Comparison of ENCODE assay signal across 22 mouse cellular contexts in genomic region chr2:93754366-93754765, GRCm38 (mm10).
DNase-seq lines count a peak whose midpoint lies in the region; ATAC-seq and TF ChIP-seq lines count a peak whose summit lies in the region.
"Had no signal": no experiment of that assay in that cellular context is flagged by ENCODE, and none has a peak within 500 bp of the region (broad histone marks: within the 10 kb centered on the region; RNA-seq: fewer than 3 reads in every experiment).

No protein-coding gene starts in this region.

- DNase-seq in heart, embryonic 10.5 days (ENCODE audit: low spot score), result no peak
- no peak for DNase-seq in heart, adult 9 months (ENCODE audit: low spot score in 2 of 2)
- DNase-seq in brain, adult 2 months (ENCODE audit: low read depth, low spot score), result peak; percentile 90
- DNase-seq in cerebellum, adult 2 months, result peak; percentile 72 to 85
- peak; percentile 33 to 66 for DNase-seq in cerebellum, postnatal 14 days
- DNase-seq in forebrain, embryonic 14.5 days (ENCODE audit: low spot score), result no peak
- DNase-seq in gastrocnemius, postnatal 10 days, result no peak
- DNase-seq in urinary bladder, postnatal 10 days (ENCODE audit: low spot score), result no peak
- DNase-seq: adrenal gland, adult 8-10 months; gastrocnemius, postnatal 25 days; heart, adult 18-20 months; heart, postnatal 4 days; kidney, postnatal 14 days; layer of hippocampus, adult 9-11 months had no signal

- H3K9ac ChIP-seq in forebrain, embryonic 14.5 days (ENCODE audit: low read length), result no peak overlapping the region
- H3K9ac ChIP-seq: forebrain, embryonic 13.5 days; hindbrain, embryonic 13.5 days; limb, embryonic 12.5 days; lung, embryonic 15.5 days; midbrain, embryonic 15.5 days had no signal

- TF ChIP-seq POLR2A in cerebellum, adult 2 months (IDR thresholded peaks at IDR 0.05; ENCODE audit: borderline replicate concordance, insufficient read depth, low read length), result no peak

- 0 out of 2 replicates have a peak, but pooled peaks cover 2% of the 10 kb centered on the region for H3K36me3 ChIP-seq in heart, embryonic 10.5 days
- H3K36me3 ChIP-seq in forebrain, embryonic 14.5 days (ENCODE audit: control insufficient read depth, insufficient read depth, low read length), result no peaks in the 10 kb centered on the region
- H3K36me3 ChIP-seq: lung, embryonic 15.5 days; midbrain, embryonic 10.5 days; midbrain, embryonic 15.5 days had no signal

- no peak for ATAC-seq in forebrain, embryonic 14.5 days
- ATAC-seq: forebrain, embryonic 13.5 days; intestine, postnatal 0 days; midbrain, embryonic 15.5 days had no signal

- WGBS in heart, embryonic 10.5 days, result 72% methylated on average over 2 of the region's 2 CpGs
- 9% methylated on average over 2 of the region's 2 CpGs for WGBS in cerebellum, adult 2 months
- 92% methylated on average over 2 of the region's 2 CpGs for WGBS in forebrain, embryonic 14.5 days

- H3K27me3 ChIP-seq in heart, embryonic 10.5 days (ENCODE audit: insufficient read depth, poor library complexity, severe bottlenecking), result no peaks in the 10 kb centered on the region
- H3K27me3 ChIP-seq in cerebellum, adult 2 months (ENCODE audit: control insufficient read depth, insufficient read depth, low read length), result no peaks in the 10 kb centered on the region
- H3K27me3 ChIP-seq in forebrain, embryonic 14.5 days (replicated peaks; ENCODE audit: control insufficient read depth, insufficient read depth, low read length), result no peaks in the 10 kb centered on the region
- H3K27me3 ChIP-seq: forebrain, embryonic 13.5 days; hindbrain, embryonic 13.5 days; limb, embryonic 12.5 days; lung, embryonic 15.5 days; midbrain, embryonic 15.5 days had no signal

- 0 out of 2 replicates have a peak overlapping the region, but pooled peaks have one; percentile 10 for H3K27ac ChIP-seq in heart, embryonic 10.5 days
- H3K27ac ChIP-seq in cerebellum, adult 2 months (ENCODE audit: insufficient read depth, low read length), result 0 out of 2 replicates have a peak overlapping the region, but pooled peaks have one; percentile 9
- H3K27ac ChIP-seq in forebrain, embryonic 14.5 days (ENCODE audit: low read depth, low read length), result no peak overlapping the region
- H3K27ac ChIP-seq: forebrain, embryonic 13.5 days; hindbrain, embryonic 13.5 days; limb, embryonic 12.5 days; lung, embryonic 15.5 days; midbrain, embryonic 10.5 days; midbrain, embryonic 15.5 days had no signal

- H3K9me3 ChIP-seq in heart, embryonic 10.5 days, result no peaks in the 10 kb centered on the region
- no peaks in the 10 kb centered on the region for H3K9me3 ChIP-seq in forebrain, embryonic 14.5 days (replicated peaks; ENCODE audit: control insufficient read depth, low read length)
- H3K9me3 ChIP-seq: forebrain, embryonic 13.5 days; G1E; hindbrain, embryonic 13.5 days; limb, embryonic 12.5 days; lung, embryonic 15.5 days; midbrain, embryonic 10.5 days; midbrain, embryonic 15.5 days had no signal

- no peak overlapping the region for H3K4me3 ChIP-seq in heart, embryonic 10.5 days
- H3K4me3 ChIP-seq in cerebellum, adult 2 months (replicated peaks; ENCODE audit: insufficient read depth, low read depth, low read length), result no peak overlapping the region
- H3K4me3 ChIP-seq in forebrain, embryonic 14.5 days (ENCODE audit: low read depth, low read length), result no peak overlapping the region
- H3K4me3 ChIP-seq: forebrain, embryonic 13.5 days; hindbrain, embryonic 13.5 days; limb, embryonic 12.5 days; lung, embryonic 15.5 days; midbrain, embryonic 10.5 days; midbrain, embryonic 15.5 days had no signal

- H3K4me1 ChIP-seq in heart, embryonic 10.5 days, result peaks cover 24% of the 10 kb centered on the region
- H3K4me1 ChIP-seq in cerebellum, adult 2 months (ENCODE audit: control insufficient read depth, insufficient read depth, low read length), result peaks cover 26% of the 10 kb centered on the region
- no peaks in the 10 kb centered on the region for H3K4me1 ChIP-seq in forebrain, embryonic 14.5 days (ENCODE audit: control insufficient read depth, insufficient read depth, low read length)
- H3K4me1 ChIP-seq: midbrain, embryonic 15.5 days had no signal

- no peak for TF ChIP-seq CTCF in cerebellum, adult 2 months (IDR thresholded peaks at IDR 0.05; ENCODE audit: borderline replicate concordance, insufficient read depth, low read depth, low read length)

- H3K4me2 ChIP-seq in forebrain, embryonic 14.5 days (ENCODE audit: low read length), result no peak overlapping the region
- H3K4me2 ChIP-seq: forebrain, embryonic 13.5 days; hindbrain, embryonic 13.5 days; limb, embryonic 12.5 days; lung, embryonic 15.5 days; midbrain, embryonic 15.5 days had no signal

Comparison
In these comparisons a context has a peak if more than half of its experiments do, and no peak if none do; other contexts are left out.
1. DNase-seq: peak in brain, adult 2 months (single experiment), cerebellum, adult 2 months (2 of 2) and cerebellum, postnatal 14 days (2 of 2); none in heart, embryonic 10.5 days (single experiment), heart, adult 9 months (0 of 2), forebrain, embryonic 14.5 days (single experiment), gastrocnemius, postnatal 10 days (single experiment) and urinary bladder, postnatal 10 days (single experiment).